Mouse (Mus musculus) kidney, adult 2 months (tissue): ENCODE data around the gene Mlkl.

Experiments used
- CTCF ChIP-seq: fragments of 200-500 bp; conservative IDR thresholded peaks from 2 replicates; pipeline ENCODE4 v1.5.1; 2011; ENCODE audit warnings: low read depth, mild to moderate bottlenecking, control low read depth, low read length, moderate library complexity, mixed read lengths; ENCODE audit not compliant: insufficient read depth, insufficient read length
- POLR2A ChIP-seq: fragments of 200-500 bp; IDR thresholded peaks from one replicate; pipeline ENCODE4 v1.6.1; 2011; ENCODE audit warnings: low read depth, low read length, control low read depth

DNA sequence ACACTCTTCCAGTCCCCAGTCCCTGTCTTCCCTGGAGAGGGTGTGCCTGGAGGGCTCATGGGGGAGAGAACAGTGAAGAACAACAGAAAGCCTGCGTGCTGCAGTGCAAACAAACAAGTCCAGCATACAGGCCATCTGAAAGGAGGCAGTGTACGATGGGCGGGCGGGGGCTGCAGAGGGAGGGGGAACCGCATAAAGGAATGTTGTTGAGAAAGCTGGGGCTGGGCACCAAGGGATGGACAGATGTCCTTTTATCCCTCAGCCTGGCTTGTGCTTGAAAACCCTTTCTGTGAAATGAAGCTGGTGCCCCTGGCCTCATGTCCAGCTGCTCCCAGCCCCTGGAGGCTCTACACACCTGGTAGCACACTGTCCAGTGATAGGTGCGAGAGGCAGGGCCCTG lies 37.2 kb upstream of the Mlkl start:
- no peak for TF ChIP-seq CTCF
- no peak for TF ChIP-seq POLR2A
